Mouse (Mus musculus) heart, adult 2 months (tissue): Measurements from ENCODE around the gene Sepsecs. TPM values are rescaled to one million over a fixed set of nuclear protein-coding genes. Genes with fewer than 3 reads are reported as not detected.
A peak's percentile ranks its signal among the peaks of the same experiment; 100 is the strongest.

Source experiments
- DNase-seq, 2 experiments: peaks; one replicate each; pipeline ENCODE4 v3.0.0; 2021
- H3K27ac ChIP-seq: fragments of 200-600 bp; 2 replicates; pipeline ENCODE4 v1.8.1; 2022
- H3K27me3 ChIP-seq: fragments of 200-500 bp; 2 replicates; pipeline ENCODE4 v1.6.1; 2012; ENCODE audit warnings: mild to moderate bottlenecking, low read length, inconsistent platforms, mixed read lengths; ENCODE audit not compliant: control insufficient read depth, insufficient read depth
- H3K36me3 ChIP-seq: fragments of 200-500 bp; 2 replicates; pipeline ENCODE4 v1.6.1; 2012; ENCODE audit warnings: low read length, inconsistent platforms; ENCODE audit not compliant: control insufficient read depth, insufficient read depth
- H3K4me1 ChIP-seq: fragments of 200-500 bp; 2 replicates; pipeline ENCODE4 v1.6.1; 2011; ENCODE audit warnings: low read length; ENCODE audit not compliant: control insufficient read depth, insufficient read depth
- H3K4me3 ChIP-seq: fragments of 200-600 bp; 2 replicates; pipeline ENCODE4 v1.8.1; 2022
- H3K79me2 ChIP-seq: fragments of 200-500 bp; replicated peaks from 2 replicates; pipeline ENCODE4 v1.6.1; 2012; ENCODE audit warnings: mild to moderate bottlenecking, inconsistent platforms, low read length, moderate library complexity, mixed read lengths; ENCODE audit not compliant: control insufficient read depth, insufficient read depth
- H3K9ac ChIP-seq: fragments of 200-500 bp; 2 replicates; pipeline ENCODE4 v1.6.1; 2012; ENCODE audit warnings: low read depth, mild to moderate bottlenecking, control low read depth, inconsistent platforms, low read length, mixed read lengths
- CTCF ChIP-seq: fragments of 200-600 bp; IDR thresholded peaks from 2 replicates; pipeline ENCODE4 v1.8.1; 2022; ENCODE audit warnings: antibody characterized with exemption, mild to moderate bottlenecking, moderate library complexity
- EP300 ChIP-seq: fragments of 200-500 bp; IDR thresholded peaks from 2 replicates; pipeline ENCODE4 v1.6.1; 2011; ENCODE audit warnings: low read depth, low read length, control low read depth; ENCODE audit not compliant: insufficient read depth
- POLR2A ChIP-seq: fragments of 200-500 bp; IDR thresholded peaks from 2 replicates; pipeline ENCODE4 v1.6.1; 2011; ENCODE audit warnings: mild to moderate bottlenecking, low read depth, low read length, control low read depth; ENCODE audit not compliant: insufficient read depth
- WGBS: fragments of 180-500 bp; shearing (Covaris S2); methylation state at CpG from one replicate; pipeline ENCODE4 v1.1.7; 2018; 5-methylcytosine and 5-hydroxymethylcytosine counted together
- intact Hi-C: fragments of 180-260 bp; cut with DNase I; formaldehyde crosslinking; loops from one replicate; pipeline ENCODE4 v1.15.1; 2025
- polyA plus RNA-seq: library from polyadenylated mRNA; depleted of rRNA; stranded (reverse); fragments of >200 nt; gene quantifications from 2 replicates; pipeline ENCODE4 v1.2.3, GENCODE M21; 2012
- total RNA-seq, 2 experiments: library from RNA; stranded (reverse); gene quantifications; 2 replicates each; pipeline ENCODE4 v1.2.3; 2021

Gene Sepsecs
- total and polyA plus RNA-seq, 3 experiments: 3.0 to 6.1 (median 5.2) TPM

DNA sequence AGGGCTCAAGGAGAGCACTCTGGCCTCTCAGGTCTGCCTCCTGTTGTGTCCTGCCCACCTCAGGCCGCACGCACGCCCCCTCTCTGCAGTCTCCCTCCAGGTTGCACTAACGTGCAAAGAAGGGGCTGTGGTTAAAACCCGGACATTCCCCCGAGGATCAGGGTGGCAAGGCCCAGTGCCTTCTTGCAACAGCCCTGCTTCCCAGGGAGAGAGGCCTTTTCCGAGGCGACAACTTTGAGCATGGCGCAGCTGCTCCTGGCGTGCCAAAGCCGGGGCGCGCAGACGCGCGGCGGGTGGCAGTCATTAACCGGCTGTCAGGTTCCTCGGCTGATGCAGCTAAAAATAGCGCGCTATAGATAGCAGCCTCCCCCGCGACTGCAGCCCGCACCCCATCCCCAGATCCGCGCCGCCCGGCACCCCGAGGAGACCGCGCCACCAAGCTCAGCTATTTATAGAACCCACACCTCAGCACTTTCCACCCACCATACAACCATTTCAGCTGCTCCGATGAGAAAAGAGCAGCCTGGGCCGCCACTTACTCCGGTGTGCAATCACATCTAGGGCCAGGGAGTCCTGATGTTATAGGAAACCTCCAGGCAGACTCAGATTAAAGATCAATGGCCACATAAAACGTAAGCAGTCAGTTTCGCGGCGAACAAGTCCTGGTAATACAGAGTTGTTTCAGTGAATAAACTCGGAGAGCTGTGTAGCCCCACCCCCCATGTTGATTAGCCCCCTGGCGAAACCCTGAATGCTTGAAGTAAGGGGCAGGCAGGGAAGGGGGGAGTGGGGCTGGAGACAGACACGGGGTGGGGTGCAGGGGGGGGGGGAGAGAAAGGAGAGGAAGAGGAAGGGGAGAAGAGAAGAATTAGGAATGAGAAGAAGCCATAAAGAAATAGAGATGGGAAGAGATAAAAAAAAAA is 50.9 kb downstream of the Sepsecs start:
- WGBS: 3% methylated on average over 41 of the region's 41 CpGs

DNA sequence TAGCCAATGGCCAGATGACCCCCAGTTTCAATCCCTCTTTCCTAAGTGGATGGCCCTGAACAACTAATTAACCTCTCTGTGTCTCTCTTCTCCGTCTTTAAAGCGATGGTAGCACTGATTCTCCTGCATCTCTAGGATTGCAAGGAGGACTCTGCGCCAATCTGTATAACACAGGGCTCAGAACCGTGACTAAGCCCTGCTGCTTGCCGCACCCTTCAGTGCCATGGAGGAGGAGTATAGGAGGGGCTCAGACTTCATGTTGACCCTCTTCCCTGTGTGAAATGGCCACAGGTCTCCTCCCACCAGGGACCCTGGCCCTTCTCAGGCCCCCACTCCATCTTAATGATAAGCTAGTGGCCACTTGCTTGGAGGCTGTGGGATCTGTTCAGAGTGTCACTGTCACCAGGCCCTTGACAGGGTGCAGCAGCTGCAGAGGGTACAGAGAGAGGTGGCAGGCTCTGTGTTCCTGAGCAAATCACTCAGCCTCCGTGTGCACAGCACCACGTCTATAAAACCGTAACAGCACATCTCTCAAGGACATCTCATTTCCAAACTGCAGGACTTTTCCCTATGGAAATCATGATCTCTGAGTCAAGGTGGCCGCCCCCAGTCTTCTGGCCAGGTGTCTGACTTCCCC is 51.7 kb downstream of the Sepsecs start:
- no peaks in the 10 kb centered on the region for H3K36me3 ChIP-seq
- intact Hi-C loops: no loop called here
- 57% methylated on average over 9 of the region's 9 CpGs for WGBS
- no peak for DNase-seq
- H3K79me2 ChIP-seq: no peaks in the 10 kb centered on the region
- no peaks in the 10 kb centered on the region for H3K27me3 ChIP-seq
- H3K4me1 ChIP-seq: peaks cover 1% of the 10 kb centered on the region; the same call in 1 of the 2 replicates
- H3K27ac ChIP-seq: peak overlapping the region; percentile 62; the same call in 1 of the 2 replicates
- no peak for TF ChIP-seq POLR2A
- no peak for TF ChIP-seq EP300
- no peak for TF ChIP-seq CTCF
- H3K9ac ChIP-seq: no peak overlapping the region
- no peak overlapping the region for H3K4me3 ChIP-seq

More for the DNA sequence above, 50.9 kb downstream of the Sepsecs start:
- TF ChIP-seq CTCF (peak; percentile 11; the same call in 1 of the 2 replicates), POLR2A (no peak), EP300 (no peak)
- H3K4me3 ChIP-seq: peak overlapping the region; percentile 12; the same call in 1 of the 2 replicates
- peak overlapping the region; percentile 62 for H3K27ac ChIP-seq
- intact Hi-C loops: no loop called here
- H3K27me3 ChIP-seq: no peaks in the 10 kb centered on the region
- H3K79me2 ChIP-seq: no peaks in the 10 kb centered on the region
- peak; percentile 61 to 76 for DNase-seq
- H3K4me1 ChIP-seq: peaks cover 1% of the 10 kb centered on the region; the same call in 1 of the 2 replicates
- H3K36me3 ChIP-seq: no peaks in the 10 kb centered on the region
- peak overlapping the region; percentile 43 for H3K9ac ChIP-seq

DNA sequence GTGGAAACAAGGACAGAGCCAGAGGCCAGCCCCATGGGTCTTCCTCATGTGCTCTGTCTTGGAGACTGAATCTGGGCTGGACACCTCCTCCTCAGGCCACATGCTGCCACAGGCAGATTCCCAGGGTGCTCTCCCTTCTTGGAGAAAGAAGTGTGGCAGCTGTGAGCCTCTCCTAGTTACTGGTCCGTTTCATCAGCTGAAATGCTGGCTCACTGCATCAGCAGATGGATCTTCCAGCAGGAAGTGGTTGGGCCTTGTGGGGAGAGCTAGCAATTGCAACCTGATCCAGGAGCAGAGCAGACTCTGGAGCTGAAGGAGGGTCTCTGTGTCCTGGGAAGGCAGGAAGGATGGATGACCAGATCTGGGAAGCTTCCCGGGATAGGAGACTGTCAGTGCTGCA is 53.0 kb downstream of the Sepsecs start:
- H3K9ac ChIP-seq: no peak overlapping the region
- H3K27me3 ChIP-seq: no peaks in the 10 kb centered on the region
- peak; percentile 52 to 78 for DNase-seq
- no peak overlapping the region for H3K27ac ChIP-seq
- no peaks in the 10 kb centered on the region for H3K79me2 ChIP-seq
- no peak for TF ChIP-seq POLR2A
- TF ChIP-seq EP300: peak; percentile 42; the same call in 1 of the 2 replicates
- peak; percentile 29 for TF ChIP-seq CTCF
- no peaks in the 10 kb centered on the region for H3K36me3 ChIP-seq
- H3K4me3 ChIP-seq: no peak overlapping the region
- H3K4me1 ChIP-seq: peaks cover 1% of the 10 kb centered on the region; the same call in 1 of the 2 replicates
- 33% methylated on average over 2 of the region's 2 CpGs for WGBS
- intact Hi-C loops: no loop called here

DNA sequence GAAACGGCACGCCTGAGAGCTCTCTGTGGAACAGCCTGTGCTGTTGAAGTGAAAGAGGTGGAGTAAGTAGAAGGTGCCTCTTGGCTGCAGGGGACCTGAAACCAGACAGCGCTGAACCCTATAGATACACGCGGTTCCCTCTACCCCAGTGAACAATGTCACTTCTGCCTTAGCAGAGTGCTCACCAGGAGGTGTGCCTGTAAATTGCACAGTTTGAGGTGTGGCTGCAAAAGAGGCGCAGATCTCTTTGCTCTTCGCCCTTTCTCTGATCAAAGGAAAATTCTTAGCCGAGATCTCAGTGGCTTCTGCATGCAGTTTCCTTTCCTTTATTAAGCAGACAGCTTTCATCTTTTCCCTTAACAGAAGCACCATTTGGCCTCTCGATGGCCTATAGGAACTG is 54.1 kb downstream of the Sepsecs start:
- Histone ChIP-seq H3K79me2 (no peaks in the 10 kb centered on the region), H3K4me1 (peaks cover 1% of the 10 kb centered on the region; the same call in 1 of the 2 replicates), H3K27ac (no peak overlapping the region), H3K36me3 (no peaks in the 10 kb centered on the region), H3K27me3 (no peaks in the 10 kb centered on the region), H3K4me3 (no peak overlapping the region), H3K9ac (no peak overlapping the region)
- intact Hi-C loops: no loop called here
- no peak for TF ChIP-seq EP300
- no peak for TF ChIP-seq CTCF
- TF ChIP-seq POLR2A: no peak
- 74% methylated on average over 9 of the region's 9 CpGs for WGBS
- DNase-seq: no peak

DNA sequence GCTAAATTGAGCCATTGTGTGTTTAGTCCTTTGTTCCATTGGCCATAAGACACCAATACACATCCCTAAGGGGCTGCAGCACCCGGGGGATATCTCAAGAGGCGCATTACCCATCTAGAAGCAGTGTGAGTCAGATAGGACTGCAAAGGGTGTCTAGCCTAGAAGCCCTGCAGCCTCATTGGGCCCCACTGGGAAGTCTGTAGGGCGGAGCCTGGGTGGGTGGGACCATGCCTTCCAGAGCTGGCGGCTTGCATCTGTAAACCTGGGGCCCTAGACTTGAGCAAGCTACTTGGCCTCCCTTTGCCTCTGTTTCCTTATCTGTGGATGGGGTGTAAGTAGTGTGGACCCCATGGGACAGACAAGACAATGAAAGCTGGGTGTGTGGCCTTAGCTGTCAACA is 54.8 kb downstream of the Sepsecs start:
- no peak for DNase-seq
- intact Hi-C loops: no loop called here
- Histone ChIP-seq H3K4me1 (peaks cover 1% of the 10 kb centered on the region; the same call in 1 of the 2 replicates), H3K79me2 (no peaks in the 10 kb centered on the region), H3K9ac (no peak overlapping the region), H3K4me3 (no peak overlapping the region), H3K27ac (no peak overlapping the region), H3K36me3 (no peaks in the 10 kb centered on the region), H3K27me3 (no peaks in the 10 kb centered on the region)
- TF ChIP-seq EP300 (no peak), CTCF (no peak), POLR2A (no peak)
- 76% methylated on average over 4 of the region's 4 CpGs for WGBS
